Mouse (Mus musculus) urinary bladder, postnatal 10 days (tissue): Measurements from ENCODE around the gene Olfr55.
"Not testable (repeated sequence)": the region's sequence is repeated elsewhere in the genome, so short reads cannot be mapped to it uniquely, and the experiment has no call there.

ENCODE experiments used
- DNase-seq: peaks from one replicate; pipeline ENCODE4 v3.0.0; 2022; ENCODE audit warnings: low spot score

Gene Olfr55

DNA sequence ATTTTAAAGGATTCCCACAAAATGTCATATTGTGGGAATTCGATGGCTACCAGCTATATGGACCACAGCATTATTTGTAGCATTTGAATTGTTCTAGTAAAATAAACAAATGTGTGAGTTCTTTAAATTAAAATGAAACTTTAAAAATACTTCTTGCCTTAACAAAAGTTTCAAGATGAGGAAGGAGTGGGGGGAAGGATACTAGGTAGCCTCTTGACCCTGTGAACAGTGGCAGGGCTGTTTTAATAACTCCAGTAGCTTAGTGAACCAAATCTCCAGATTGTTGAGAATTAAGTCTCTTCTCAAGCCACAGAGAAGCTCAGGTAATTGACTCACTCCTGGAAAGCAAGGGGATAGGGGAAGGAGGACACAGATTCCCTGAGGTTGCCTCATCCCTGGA, at the start of gene Olfr55:
Olfr55 (plus strand) TSS at position 301 of the 400 bp plus-strand sequence.
- not testable (repeated sequence) for DNase-seq

DNA sequence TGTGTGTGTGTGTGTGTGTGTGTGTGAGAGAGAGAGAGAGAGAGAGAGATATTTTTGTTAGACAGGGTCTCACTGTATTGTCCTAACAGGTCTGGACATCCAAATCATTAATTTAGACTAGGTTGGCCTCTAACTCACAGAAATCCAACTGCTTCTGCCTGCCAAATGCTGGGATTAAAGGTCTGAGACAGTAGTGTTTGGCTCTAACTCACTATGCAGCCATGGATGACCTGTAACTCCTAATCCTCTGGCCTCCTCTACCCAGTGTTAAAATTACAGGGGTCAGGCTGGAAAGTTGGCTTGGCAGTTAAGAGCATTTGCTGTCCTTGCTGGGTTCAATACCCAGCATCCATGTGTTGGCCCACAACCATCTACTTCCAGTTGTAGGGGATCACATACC, 43.7 kb upstream of the Olfr55 start:
- no peak for DNase-seq

DNA sequence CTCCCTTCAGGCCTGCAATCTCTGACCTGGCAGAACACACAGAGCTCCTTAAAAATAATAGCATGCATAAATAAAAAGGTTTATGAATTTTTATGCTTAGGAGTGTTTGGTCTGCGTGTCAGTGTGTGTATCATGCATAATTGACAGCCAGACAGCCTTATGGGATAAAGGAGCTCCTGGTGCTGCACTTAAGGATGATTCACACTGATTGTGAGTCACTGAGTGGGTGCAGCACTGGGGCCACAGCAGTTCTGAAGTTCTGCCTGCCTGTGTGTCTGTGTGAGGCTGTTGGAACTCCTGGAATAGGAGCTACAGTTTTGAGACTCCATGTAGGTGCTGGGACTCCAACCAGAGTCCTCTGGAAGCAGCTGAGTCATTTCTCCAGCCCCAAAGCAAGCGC, 42.0 kb upstream of the Olfr55 start:
- DNase-seq = no peak

DNA sequence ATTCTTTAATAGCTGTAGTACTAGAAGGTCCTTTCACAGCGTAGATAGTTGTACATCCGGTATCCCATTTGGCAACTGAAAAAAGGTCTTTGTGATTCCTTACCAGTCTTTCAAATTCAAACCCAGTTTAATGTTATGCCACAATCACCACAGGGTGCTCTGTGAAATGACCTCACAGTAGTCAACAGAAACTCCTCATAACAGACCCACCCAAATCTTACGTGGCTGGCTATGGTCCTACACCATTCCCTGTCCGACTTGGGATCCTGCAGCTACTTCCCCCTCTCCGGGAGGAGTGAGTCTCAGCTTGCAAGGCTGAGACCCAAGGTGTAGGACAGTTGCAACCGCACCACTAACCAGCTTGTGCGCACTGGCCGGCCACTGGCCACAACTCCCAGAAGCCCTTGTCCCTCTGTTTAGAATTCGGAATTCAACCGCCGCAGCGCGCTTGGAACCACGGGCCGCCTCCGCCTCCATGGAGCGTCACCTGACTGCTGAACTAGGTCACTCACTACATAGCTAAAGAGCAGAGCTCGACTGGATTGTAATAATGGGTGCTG, 28.9 kb upstream of the Olfr55 start, which contains the start of gene Morc2b:
Morc2b (minus strand) TSS at position 423 of the 560 bp plus-strand sequence.
- DNase-seq = no peak

DNA sequence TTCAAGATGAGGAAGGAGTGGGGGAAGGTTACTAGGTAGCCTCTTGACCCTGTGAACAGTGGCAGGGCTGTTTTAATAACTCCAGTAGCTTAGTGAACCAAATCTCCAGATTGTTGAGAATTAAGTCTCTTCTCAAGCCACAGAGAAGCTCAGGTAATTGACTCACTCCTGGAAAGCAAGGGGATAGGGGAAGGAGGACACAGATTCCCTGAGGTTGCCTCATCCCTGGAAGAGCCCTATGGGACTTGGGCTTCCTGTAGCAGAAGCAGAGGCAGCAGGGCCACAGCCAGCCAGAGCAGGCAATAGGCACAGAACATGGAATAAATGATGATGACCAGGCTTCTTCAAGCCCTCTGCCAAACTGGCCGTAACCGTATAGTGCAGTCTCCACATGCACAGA, 22.8 kb downstream of the Olfr55 start, which contains the start of gene Olfr239:
Olfr239 (plus strand) TSS at position 301 of the 400 bp plus-strand sequence.
- DNase-seq = not testable (repeated sequence)

DNA sequence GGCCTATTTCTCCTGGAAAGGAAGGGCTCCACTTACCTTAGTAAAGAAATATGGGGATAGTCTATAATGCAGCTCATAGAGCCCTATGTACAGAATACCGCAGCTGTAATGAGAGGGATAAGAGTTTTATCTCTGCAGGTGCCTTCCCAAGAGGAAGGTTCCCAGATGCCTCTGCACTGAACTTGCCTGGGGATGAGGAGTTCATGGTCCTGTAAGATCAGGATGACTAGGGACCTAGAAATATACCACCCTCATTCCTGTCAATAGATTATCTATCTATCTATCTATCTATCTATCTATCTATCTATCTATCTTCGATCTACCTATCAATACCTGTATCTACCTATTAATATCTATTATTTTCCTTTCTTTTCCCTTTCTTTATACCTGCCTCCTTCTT, 53.3 kb downstream of the Olfr55 start, which contains the start of gene Olfr1564:
Olfr1564 (minus strand) TSS at position 101 of the 400 bp plus-strand sequence.
- no peak for DNase-seq
